8 mouse cellular contexts compared by ENCODE assay signal in the genomic region with DNA sequence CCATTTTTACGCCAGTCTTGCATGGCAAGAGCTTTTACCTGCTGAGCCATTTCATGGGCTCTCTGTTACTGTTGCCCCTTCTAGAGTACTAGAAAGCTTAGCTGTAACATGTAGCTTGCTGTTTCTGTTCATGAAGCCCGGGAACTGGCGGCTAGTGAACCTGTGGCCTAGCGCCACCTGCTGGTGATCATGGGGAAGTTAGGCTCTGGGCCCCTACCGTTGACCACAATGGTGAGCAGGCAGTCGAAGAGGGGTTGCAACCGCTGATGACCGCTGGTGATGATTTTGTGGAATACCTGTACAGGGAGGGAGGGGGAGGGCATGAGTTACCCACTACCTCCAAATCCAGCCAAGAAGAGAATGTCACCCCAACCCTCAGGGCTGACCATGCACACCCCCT. TPM values are rescaled to one million over a fixed set of nuclear protein-coding genes. Genes with fewer than 3 reads are reported as not detected.
A peak's percentile ranks its signal among the peaks of the same experiment; 100 is the strongest.
DNase-seq lines count a peak whose midpoint lies in the region; ATAC-seq and TF ChIP-seq lines count a peak whose summit lies in the region.

No protein-coding gene starts in this region.

- 10% methylated on average over 8 of the region's 8 CpGs for WGBS in hindbrain, embryonic 10.5 days
- WGBS in midbrain, embryonic 14.5 days, result 9% methylated on average over 8 of the region's 8 CpGs

- H3K4me1 ChIP-seq in hindbrain, embryonic 10.5 days (replicated peaks), result peaks cover 12% of the 10 kb centered on the region
- H3K4me1 ChIP-seq in midbrain, embryonic 14.5 days (ENCODE audit: control insufficient read depth, insufficient read depth, low read length), result peaks cover 6% of the 10 kb centered on the region

- peak; percentile 68 for ATAC-seq in erythroid progenitor cell, adult 5-6 weeks (replicated peaks; ENCODE audit: low FRiP score, poor library complexity, severe bottlenecking)
- no peak; the same call in 1 of the 2 replicates for ATAC-seq in midbrain, embryonic 14.5 days (ENCODE audit: low FRiP score, low TSS enrichment)

- no peak overlapping the region for H3K4me2 ChIP-seq in midbrain, embryonic 14.5 days (ENCODE audit: low read length)

- H3K9ac ChIP-seq in midbrain, embryonic 14.5 days (replicated peaks; ENCODE audit: low read length), result no peak overlapping the region

- intact Hi-C loops in left cerebral cortex, postnatal 36 days (cut with DNase I), result no loop called here

- peak; percentile 40 for DNase-seq in ovary, adult 18-20 months (ENCODE audit: low spot score)
- DNase-seq in ovary, postnatal 10 days (ENCODE audit: low spot score), result no peak
- DNase-seq in brain, embryonic 14.5 days (ENCODE audit: low read depth), result peak; percentile 91
- DNase-seq in hindbrain, embryonic 10.5 days (ENCODE audit: low spot score), result peak; percentile 85
- DNase-seq in left cerebral cortex, postnatal 36 days (ENCODE audit: low spot score in 2 of 2), result peak; percentile 50 to 57
- peak; percentile 92 for DNase-seq in midbrain, embryonic 14.5 days
- peak; percentile 26 to 51 for DNase-seq in spleen, postnatal 36 days (ENCODE audit: low spot score in 2 of 2)

- peak; percentile 98 for TF ChIP-seq CTCF in brain, embryonic 14.5 days (IDR thresholded peaks at IDR 0.05; ENCODE audit: borderline replicate concordance, extremely low read depth, insufficient read depth, insufficient read length)

- no peaks in the 10 kb centered on the region for H3K9me3 ChIP-seq in hindbrain, embryonic 10.5 days
- no peaks in the 10 kb centered on the region for H3K9me3 ChIP-seq in midbrain, embryonic 14.5 days (ENCODE audit: control insufficient read depth, low read length)

- H3K27me3 ChIP-seq in hindbrain, embryonic 10.5 days (ENCODE audit: insufficient read depth, poor library complexity, severe bottlenecking), result peaks cover 67% of the 10 kb centered on the region
- no peaks in the 10 kb centered on the region for H3K27me3 ChIP-seq in midbrain, embryonic 14.5 days (ENCODE audit: control insufficient read depth, insufficient read depth, low read length)

- H3K27ac ChIP-seq in hindbrain, embryonic 10.5 days, result no peak overlapping the region
- H3K27ac ChIP-seq in midbrain, embryonic 14.5 days (replicated peaks; ENCODE audit: low read depth, low read length), result no peak overlapping the region

- H3K36me3 ChIP-seq in hindbrain, embryonic 10.5 days, result peaks cover 10% of the 10 kb centered on the region
- H3K36me3 ChIP-seq in midbrain, embryonic 14.5 days (ENCODE audit: control insufficient read depth, insufficient read depth, low read length), result peaks cover 68% of the 10 kb centered on the region

- H3K4me3 ChIP-seq in hindbrain, embryonic 10.5 days, result no peak overlapping the region
- H3K4me3 ChIP-seq in midbrain, embryonic 14.5 days (replicated peaks; ENCODE audit: low read depth, low read length), result no peak overlapping the region

- TF ChIP-seq POLR2A in brain, embryonic 14.5 days (IDR thresholded peaks at IDR 0.05; ENCODE audit: borderline replicate concordance, extremely low read depth, insufficient read depth, insufficient read length, poor library complexity, severe bottlenecking), result no peak

RNA-seq across cellular contexts. Expression of a gene that starts 13.4 kb away (rescaled TPM):
- polyA plus RNA-seq in brain, embryonic 14.5 days (2012; rRNA removed), result 61.7 and 64.8 TPM in 2 replicates
- not detected in 2 replicates for total RNA-seq in erythroid progenitor cell, adult 5-6 weeks (2015; ENCODE audit: low replicate concordance)
- total RNA-seq in erythroid progenitor cell, adult 5-6 weeks (2017; ENCODE audit: low replicate concordance), result not detected in 2 replicates
- 11.3 and 14.8 TPM in 2 replicates for polyA plus RNA-seq in hindbrain, embryonic 10.5 days (2016; fragmentation: Nextera tagmentation; extraction: Ambion mirVana)
- 100 to 1,000 TPM; 106 to 107 TPM for total RNA-seq in left cerebral cortex, postnatal 36 days (2021)
- 43.3 and 52.6 TPM in 2 replicates for polyA plus RNA-seq in midbrain, embryonic 14.5 days (2014; fragmentation: Nextera tagmentation; extraction: Ambion mirVana)

RNA-seq across cellular contexts. Expression of a gene that starts 19.7 kb away (rescaled TPM):
- polyA plus RNA-seq in brain, embryonic 14.5 days (2012; rRNA removed), result 0.29 and 0.64 TPM in 2 replicates
- total RNA-seq in erythroid progenitor cell, adult 5-6 weeks (2015; ENCODE audit: low replicate concordance), result not detected in 2 replicates
- not detected in 2 replicates for total RNA-seq in erythroid progenitor cell, adult 5-6 weeks (2017; ENCODE audit: low replicate concordance)
- polyA plus RNA-seq in hindbrain, embryonic 10.5 days (2016; fragmentation: Nextera tagmentation; extraction: Ambion mirVana), result 0.08 TPM in 1 of 2 replicates, not detected in the other
- total RNA-seq in left cerebral cortex, postnatal 36 days (2021), result under 1 TPM in 1 of 2 experiments, not detected in 1; 0.12 TPM
- 0.54 and 1.4 TPM in 2 replicates for polyA plus RNA-seq in midbrain, embryonic 14.5 days (2014; fragmentation: Nextera tagmentation; extraction: Ambion mirVana)

RNA-seq across cellular contexts. Expression of a gene that starts 27.5 kb away (rescaled TPM):
- 39.1 and 50.8 TPM in 2 replicates for polyA plus RNA-seq in brain, embryonic 14.5 days (2012; rRNA removed)
- not detected in 2 replicates for total RNA-seq in erythroid progenitor cell, adult 5-6 weeks (2015; ENCODE audit: low replicate concordance)
- total RNA-seq in erythroid progenitor cell, adult 5-6 weeks (2017; ENCODE audit: low replicate concordance), result not detected in 2 replicates
- 16.1 and 21.4 TPM in 2 replicates for polyA plus RNA-seq in hindbrain, embryonic 10.5 days (2016; fragmentation: Nextera tagmentation; extraction: Ambion mirVana)
- 10 to 100 TPM; 20.6 to 23.1 TPM for total RNA-seq in left cerebral cortex, postnatal 36 days (2021)
- polyA plus RNA-seq in midbrain, embryonic 14.5 days (2014; fragmentation: Nextera tagmentation; extraction: Ambion mirVana), result 27.1 and 29.5 TPM in 2 replicates

RNA-seq across cellular contexts. Expression of a gene that starts 32.3 kb away (rescaled TPM):
- polyA plus RNA-seq in brain, embryonic 14.5 days (2012; rRNA removed), result 0.04 and 0.11 TPM in 2 replicates
- not detected in 2 replicates for total RNA-seq in erythroid progenitor cell, adult 5-6 weeks (2015; ENCODE audit: low replicate concordance)
- total RNA-seq in erythroid progenitor cell, adult 5-6 weeks (2017; ENCODE audit: low replicate concordance), result not detected in 2 replicates
- polyA plus RNA-seq in hindbrain, embryonic 10.5 days (2016; fragmentation: Nextera tagmentation; extraction: Ambion mirVana), result 0.10 TPM in 1 of 2 replicates, not detected in the other
- total RNA-seq in left cerebral cortex, postnatal 36 days (2021), result under 1 TPM; 0.39 to 0.49 TPM
- polyA plus RNA-seq in midbrain, embryonic 14.5 days (2014; fragmentation: Nextera tagmentation; extraction: Ambion mirVana), result 0.08 and 0.16 TPM in 2 replicates

RNA-seq across cellular contexts. Expression of a gene that starts 47.2 kb away (rescaled TPM):
- polyA plus RNA-seq in brain, embryonic 14.5 days (2012; rRNA removed), result 0.13 and 0.15 TPM in 2 replicates
- not detected in 2 replicates for total RNA-seq in erythroid progenitor cell, adult 5-6 weeks (2015; ENCODE audit: low replicate concordance)
- not detected in 2 replicates for total RNA-seq in erythroid progenitor cell, adult 5-6 weeks (2017; ENCODE audit: low replicate concordance)
- not detected in 2 replicates for polyA plus RNA-seq in hindbrain, embryonic 10.5 days (2016; fragmentation: Nextera tagmentation; extraction: Ambion mirVana)
- 1 to 10 TPM; 1.1 to 2.1 TPM for total RNA-seq in left cerebral cortex, postnatal 36 days (2021)
- polyA plus RNA-seq in midbrain, embryonic 14.5 days (2014; fragmentation: Nextera tagmentation; extraction: Ambion mirVana), result not detected in 2 replicates
